Mouse (Mus musculus) kidney, postnatal 0 days (tissue): ENCODE data around the gene Slc27a2. TPM values are rescaled to one million over a fixed set of nuclear protein-coding genes. Genes with fewer than 3 reads are reported as not detected.

Experiments
- ATAC-seq: fragments of 200-750 bp; cut with Nextera tagmentation; replicated peaks from 2 replicates; pipeline ENCODE4 v1.8.0; 2017; ENCODE audit warnings: low read depth, moderate number of reproducible peaks, moderate TSS enrichment, moderate library complexity; ENCODE audit not compliant: low FRiP score
- DNase-seq: peaks from one replicate; pipeline ENCODE4 v3.0.0-alpha.2; 2016; ENCODE audit warnings: low spot score
- H3K27ac ChIP-seq: fragments of 300-500 bp; sonication (generic); 2 replicates; pipeline ENCODE4 v1.5.1; 2014; ENCODE audit warnings: mild to moderate bottlenecking
- H3K27me3 ChIP-seq: fragments of 300-500 bp; sonication (generic); 2 replicates; pipeline ENCODE4 v1.6.1; 2014; ENCODE audit warnings: low read length, mixed read lengths; ENCODE audit not compliant: insufficient read depth
- H3K36me3 ChIP-seq: fragments of 300-500 bp; sonication (generic); 2 replicates; pipeline ENCODE4 v1.6.1; 2014; ENCODE audit warnings: low read length, mixed read lengths; ENCODE audit not compliant: insufficient read depth
- H3K4me1 ChIP-seq: fragments of 300-500 bp; sonication (generic); replicated peaks from 2 replicates; pipeline ENCODE4 v1.6.1; 2014; ENCODE audit warnings: antibody characterized with exemption, low read length, mixed read lengths; ENCODE audit not compliant: insufficient read depth
- H3K4me2 ChIP-seq: fragments of 300-500 bp; sonication (generic); 2 replicates; pipeline ENCODE4 v1.6.1; 2014; ENCODE audit warnings: mild to moderate bottlenecking, low read length, moderate library complexity, mixed read lengths
- H3K4me3 ChIP-seq: fragments of 300-500 bp; sonication (generic); replicated peaks from 2 replicates; pipeline ENCODE4 v1.5.1; 2014; ENCODE audit warnings: low read depth, low read length
- H3K9ac ChIP-seq: fragments of 300-500 bp; sonication (generic); 2 replicates; pipeline ENCODE4 v1.6.1; 2014; ENCODE audit warnings: low read depth, low read length
- H3K9me3 ChIP-seq: fragments of 300-500 bp; sonication (generic); replicated peaks from 2 replicates; pipeline ENCODE4 v1.6.1; 2016; ENCODE audit warnings: low read length, inconsistent platforms, mixed read lengths
- CTCF ChIP-seq: IDR thresholded peaks from 2 replicates; pipeline ENCODE4 v1.5.1; 2016; ENCODE audit warnings: antibody characterized with exemption, low read depth, mild to moderate bottlenecking, moderate library complexity
- WGBS: fragments of 180-500 bp; shearing (Covaris S2); extraction: QIAGEN DNeasy Blood & Tissue Kit; methylation state at CpG from one replicate; pipeline ENCODE4 v1.1.7; 2014; 5-methylcytosine and 5-hydroxymethylcytosine counted together
- polyA plus RNA-seq: library from polyadenylated mRNA; unstranded; fragments of >200 nt; fragmentation: Nextera tagmentation; extraction: Ambion mirVana; gene quantifications from 2 replicates; pipeline ENCODE4 v1.2.1, GENCODE M21; 2015

Gene Slc27a2
- polyA plus RNA-seq, 1 experiment from 2014 or later, result 214 TPM

- DNase-seq (no peak), ATAC-seq (no peak)
- Histone ChIP-seq H3K27ac (no peak overlapping the region), H3K4me1 (no peaks in the 10 kb centered on the region), H3K4me3 (no peak overlapping the region), H3K9me3 (no peaks in the 10 kb centered on the region), H3K9ac (no peak overlapping the region), H3K27me3 (no peaks in the 10 kb centered on the region), H3K36me3 (no peaks in the 10 kb centered on the region), H3K4me2 (no peak overlapping the region)
- WGBS, result 71% methylated on average over 8 of the region's 8 CpGs
- no peak for TF ChIP-seq CTCF
Observed at GRCm38 (mm10) chr2:126584621-126585369, 32.6 kb downstream of the Slc27a2 start.

- no peaks in the 10 kb centered on the region for H3K27me3 ChIP-seq
- H3K27ac ChIP-seq, result no peak overlapping the region
- no peak for TF ChIP-seq CTCF
- no peaks in the 10 kb centered on the region for H3K4me1 ChIP-seq
- ATAC-seq, result no peak
- 70% methylated on average over 3 of the region's 3 CpGs for WGBS
- no peaks in the 10 kb centered on the region for H3K36me3 ChIP-seq
- no peak overlapping the region for H3K4me3 ChIP-seq
- no peak overlapping the region for H3K4me2 ChIP-seq
- DNase-seq, result no peak
- H3K9ac ChIP-seq, result no peak overlapping the region
- no peaks in the 10 kb centered on the region for H3K9me3 ChIP-seq
Observed at GRCm38 (mm10) chr2:126587468-126587867, 35.3 kb downstream of the Slc27a2 start.

- Histone ChIP-seq H3K4me1 (no peaks in the 10 kb centered on the region; the same call in 1 of the 2 replicates), H3K27me3 (no peaks in the 10 kb centered on the region), H3K4me2 (no peak overlapping the region), H3K9ac (no peak overlapping the region), H3K27ac (no peak overlapping the region), H3K4me3 (no peak overlapping the region), H3K36me3 (no peaks in the 10 kb centered on the region), H3K9me3 (no peaks in the 10 kb centered on the region)
- DNase-seq, result no peak
- TF ChIP-seq CTCF, result no peak
- 89% methylated on average over 4 of the region's 4 CpGs for WGBS
- no peak for ATAC-seq
Observed at GRCm38 (mm10) chr2:126591304-126591703, 39.1 kb downstream of the Slc27a2 start.

GRCm38 (mm10) chr2:126593831-126594610 is 41.8 kb downstream of the Slc27a2 start:
- DNase-seq (peak; percentile 83), ATAC-seq (no peak)
- Histone ChIP-seq H3K4me3 (peak overlapping the region; percentile 31), H3K9ac (peak overlapping the region; percentile 49; the same call in 1 of the 2 replicates), H3K4me1 (peaks cover 4% of the 10 kb centered on the region; the same call in 1 of the 2 replicates), H3K27me3 (no peaks in the 10 kb centered on the region), H3K36me3 (no peaks in the 10 kb centered on the region), H3K9me3 (no peaks in the 10 kb centered on the region), H3K4me2 (peak overlapping the region; percentile 68), H3K27ac (no peak overlapping the region)
- TF ChIP-seq CTCF, result peak; percentile 93
- 21% methylated on average over 26 of the region's 26 CpGs for WGBS

GRCm38 (mm10) chr2:126596347-126597072 is 44.3 kb downstream of the Slc27a2 start:
- Histone ChIP-seq H3K36me3 (no peaks in the 10 kb centered on the region), H3K4me1 (peaks cover 4% of the 10 kb centered on the region; the same call in 1 of the 2 replicates), H3K4me2 (no peak overlapping the region), H3K9me3 (no peaks in the 10 kb centered on the region), H3K4me3 (no peak overlapping the region), H3K9ac (no peak overlapping the region), H3K27me3 (no peaks in the 10 kb centered on the region), H3K27ac (no peak overlapping the region)
- ATAC-seq (no peak), DNase-seq (no peak)
- peak; percentile 30 for TF ChIP-seq CTCF
- 89% methylated on average over 7 of the region's 7 CpGs for WGBS
